Comparison of ENCODE assay signal across 24 mouse cellular contexts in the genomic region with DNA sequence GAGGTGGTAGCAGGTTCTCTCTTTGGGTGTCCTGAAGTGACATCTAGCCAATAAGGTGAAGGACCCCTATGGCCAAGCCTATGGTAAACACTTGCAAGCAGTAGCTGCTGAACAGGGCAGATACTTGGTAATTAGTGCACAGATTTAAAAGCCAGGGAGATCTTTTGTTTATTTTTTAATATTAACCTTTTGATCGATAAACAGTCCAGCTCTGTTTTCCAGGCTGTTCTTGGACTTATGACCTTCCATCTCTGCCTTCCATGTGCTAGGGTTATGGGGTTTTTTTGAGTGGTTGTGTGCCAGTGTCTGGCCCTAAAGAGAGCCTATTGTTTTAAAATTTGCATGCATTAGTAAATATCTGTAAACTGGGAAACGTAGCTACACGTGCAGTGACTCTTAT. TPM values are rescaled to one million over a fixed set of nuclear protein-coding genes. Genes with fewer than 3 reads are reported as not detected.
A peak's percentile ranks its signal among the peaks of the same experiment; 100 is the strongest.
DNase-seq lines count a peak whose midpoint lies in the region; ATAC-seq and TF ChIP-seq lines count a peak whose summit lies in the region.
"Had no signal": no experiment of that assay in that cellular context is flagged by ENCODE, and none has a peak within 500 bp of the region (broad histone marks: within the 10 kb centered on the region; RNA-seq: fewer than 3 reads in every experiment).

No protein-coding gene starts in this region.

- no peak overlapping the region for H3K4me3 ChIP-seq in liver, adult 2 months (ENCODE audit: insufficient read depth, low read depth, low read length)
- no peak overlapping the region for H3K4me3 ChIP-seq in liver, embryonic 11.5 days (ENCODE audit: low read depth, low read length)
- no peak overlapping the region for H3K4me3 ChIP-seq in liver, postnatal 0 days (ENCODE audit: low read depth, low read length)
- no peak overlapping the region for H3K4me3 ChIP-seq in liver, embryonic 12.5 days
- peak overlapping the region; percentile 9; the same call in 1 of the 2 replicates for H3K4me3 ChIP-seq in testis, adult 2 months (ENCODE audit: control insufficient read depth, low read depth, low read length)

- H3K4me1 ChIP-seq in liver, adult 2 months (ENCODE audit: control insufficient read depth, insufficient read depth, low read length) = peaks cover 40% of the 10 kb centered on the region
- no peaks in the 10 kb centered on the region for H3K4me1 ChIP-seq in liver, embryonic 11.5 days (replicated peaks; ENCODE audit: control insufficient read depth, insufficient read depth, low read length)
- H3K4me1 ChIP-seq in liver, postnatal 0 days (ENCODE audit: insufficient read depth) = peaks cover 25% of the 10 kb centered on the region
- no peaks in the 10 kb centered on the region for H3K4me1 ChIP-seq in liver, embryonic 12.5 days
- no peaks in the 10 kb centered on the region for H3K4me1 ChIP-seq in testis, adult 2 months (ENCODE audit: control insufficient read depth, insufficient read depth, low read length)

- no peak overlapping the region for H3K4me2 ChIP-seq in liver, embryonic 11.5 days
- H3K4me2 ChIP-seq in liver, postnatal 0 days (ENCODE audit: low read depth, low read length) = no peak overlapping the region
- no peak overlapping the region for H3K4me2 ChIP-seq in liver, embryonic 12.5 days

- WGBS in liver, adult 2 months = 39% methylated on average over 3 of the region's 3 CpGs
- WGBS in liver, embryonic 11.5 days = 94% methylated on average over 3 of the region's 3 CpGs
- 82% methylated on average over 3 of the region's 3 CpGs for WGBS in liver, postnatal 0 days (ENCODE audit: insufficient replicate concordance)
- 81% methylated on average over 3 of the region's 3 CpGs for WGBS in liver, embryonic 12.5 days (ENCODE audit: insufficient replicate concordance)

- no peak for ATAC-seq in liver, embryonic 11.5 days (replicated peaks; ENCODE audit: low FRiP score)
- ATAC-seq in liver, postnatal 0 days = no peak
- no peak; the same call in 1 of the 2 replicates for ATAC-seq in liver, embryonic 12.5 days
- ATAC-seq: Patski had no signal

- H3K36me3 ChIP-seq in liver, adult 2 months (ENCODE audit: control insufficient read depth, insufficient read depth, low read length) = peaks cover 41% of the 10 kb centered on the region
- H3K36me3 ChIP-seq in liver, embryonic 11.5 days (ENCODE audit: control insufficient read depth, insufficient read depth, low read length) = peaks cover 20% of the 10 kb centered on the region; the same call in 1 of the 2 replicates
- peaks cover 41% of the 10 kb centered on the region for H3K36me3 ChIP-seq in liver, postnatal 0 days (replicated peaks; ENCODE audit: insufficient read depth, low read length)
- H3K36me3 ChIP-seq in liver, embryonic 12.5 days = peaks cover 86% of the 10 kb centered on the region
- H3K36me3 ChIP-seq in testis, adult 2 months (ENCODE audit: control insufficient read depth, insufficient read depth, low read length) = peaks cover 7% of the 10 kb centered on the region

- DNase-seq in liver, adult 2 months (ENCODE audit: extremely low read depth, low read depth, low spot score) = peak; percentile 91
- DNase-seq in liver, embryonic 11.5 days (ENCODE audit: low spot score) = no peak
- DNase-seq in liver, postnatal 0 days = no peak
- no peak for DNase-seq in testis, postnatal 10 days (ENCODE audit: low spot score)
- DNase-seq: adrenal gland, adult 2 months; adrenal gland, adult 8-10 months; adrenal gland, postnatal 25 days; adrenal gland, postnatal 36 days; B cell, adult 2 months; cerebellum, adult 11 months; cerebellum, adult 11-12 months; cerebellum, adult 18-20 months had no signal

- peak overlapping the region; percentile 36 for H3K9ac ChIP-seq in liver, adult 2 months (ENCODE audit: low read depth, low read length)
- no peak overlapping the region for H3K9ac ChIP-seq in liver, embryonic 11.5 days (ENCODE audit: low read depth, low read length)
- H3K9ac ChIP-seq in liver, postnatal 0 days (replicated peaks) = no peak overlapping the region
- H3K9ac ChIP-seq in liver, embryonic 12.5 days = no peak overlapping the region

- no peak for TF ChIP-seq CTCF in liver, adult 2 months (IDR thresholded peaks at IDR 0.05; ENCODE audit: low read depth, low read length)
- TF ChIP-seq CTCF in liver, postnatal 0 days (IDR thresholded peaks at IDR 0.05; ENCODE audit: low read depth) = no peak
- no peak for TF ChIP-seq CTCF in testis, adult 2 months (IDR thresholded peaks at IDR 0.05; ENCODE audit: control insufficient read depth, insufficient read depth, insufficient replicate concordance, low read depth, low read length)

- no peaks in the 10 kb centered on the region for H3K9me3 ChIP-seq in liver, embryonic 11.5 days (ENCODE audit: control insufficient read depth, low read length)
- H3K9me3 ChIP-seq in liver, postnatal 0 days (ENCODE audit: low read length) = no peaks in the 10 kb centered on the region
- no peaks in the 10 kb centered on the region for H3K9me3 ChIP-seq in liver, embryonic 12.5 days (replicated peaks)
- H3K9me3 ChIP-seq: G1E had no signal

- no peaks in the 10 kb centered on the region; the same call in 1 of the 2 replicates for H3K79me2 ChIP-seq in liver, adult 2 months (ENCODE audit: control insufficient read depth, insufficient read depth, low read length)

- no peaks in the 10 kb centered on the region for H3K27me3 ChIP-seq in liver, adult 2 months (ENCODE audit: control insufficient read depth, insufficient read depth, low read length)
- H3K27me3 ChIP-seq in liver, embryonic 11.5 days (replicated peaks; ENCODE audit: control insufficient read depth, insufficient read depth, low read length) = no peaks in the 10 kb centered on the region
- no peaks in the 10 kb centered on the region for H3K27me3 ChIP-seq in liver, postnatal 0 days (ENCODE audit: insufficient read depth, low read length)
- no peaks in the 10 kb centered on the region for H3K27me3 ChIP-seq in liver, embryonic 12.5 days (replicated peaks)
- H3K27me3 ChIP-seq in testis, adult 2 months (ENCODE audit: control insufficient read depth, insufficient read depth, low read length) = no peaks in the 10 kb centered on the region
- H3K27me3 ChIP-seq: CH12.LX, Patski had no signal

- TF ChIP-seq POLR2A in liver, adult 2 months (IDR thresholded peaks at IDR 0.05; ENCODE audit: extremely low read depth, insufficient read depth, low read length) = no peak
- no peak for TF ChIP-seq POLR2A in testis, adult 2 months (IDR thresholded peaks at IDR 0.05; ENCODE audit: control insufficient read depth, low read depth, low read length)

- H3K27ac ChIP-seq in liver, adult 2 months (replicated peaks; ENCODE audit: insufficient read depth, low read depth, low read length) = peak overlapping the region; percentile 94
- no peak overlapping the region for H3K27ac ChIP-seq in liver, embryonic 11.5 days (ENCODE audit: low read depth, low read length)
- H3K27ac ChIP-seq in liver, postnatal 0 days (ENCODE audit: low read depth) = 0 out of 2 replicates have a peak overlapping the region, but pooled peaks have one; percentile 22
- no peak overlapping the region for H3K27ac ChIP-seq in liver, embryonic 12.5 days
- no peak overlapping the region for H3K27ac ChIP-seq in testis, adult 2 months (ENCODE audit: control insufficient read depth, insufficient read depth, low read depth, low read length)

- no peak for TF ChIP-seq EP300 in liver, postnatal 0 days (IDR thresholded peaks at IDR 0.05; ENCODE audit: low read depth)

RNA-seq across cellular contexts. Expression of a gene that starts 9.5 kb away (rescaled TPM):
- total RNA-seq in liver, adult 2 months (2014; rRNA removed) = 49.8 and 52.2 TPM in 2 replicates
- 13.7 and 13.9 TPM in 2 replicates for polyA plus RNA-seq in liver, adult 2 months (2012; rRNA removed)
- polyA plus RNA-seq in liver, embryonic 11.5 days (2014; fragmentation: Nextera tagmentation; extraction: Ambion mirVana) = 16.7 and 18.4 TPM in 2 replicates
- polyA plus RNA-seq in liver, postnatal 0 days (2015; fragmentation: Nextera tagmentation; extraction: Ambion mirVana) = 14.3 and 15.4 TPM in 2 replicates
- 9.4 and 10.1 TPM in 2 replicates for polyA plus RNA-seq in liver, embryonic 12.5 days (2016; fragmentation: Nextera tagmentation; extraction: Ambion mirVana)
- polyA plus RNA-seq in testis, adult 2 months (2012; rRNA removed) = 7.4 and 8.9 TPM in 2 replicates

RNA-seq across cellular contexts. Expression of a gene that starts 17.9 kb away (rescaled TPM):
- 10.3 and 13.0 TPM in 2 replicates for total RNA-seq in liver, adult 2 months (2014; rRNA removed)
- polyA plus RNA-seq in liver, adult 2 months (2012; rRNA removed) = 11.7 and 15.0 TPM in 2 replicates
- 104 and 108 TPM in 2 replicates for polyA plus RNA-seq in liver, embryonic 11.5 days (2014; fragmentation: Nextera tagmentation; extraction: Ambion mirVana)
- 37.4 and 39.8 TPM in 2 replicates for polyA plus RNA-seq in liver, postnatal 0 days (2015; fragmentation: Nextera tagmentation; extraction: Ambion mirVana)
- 72.2 TPM in 2 replicates for polyA plus RNA-seq in liver, embryonic 12.5 days (2016; fragmentation: Nextera tagmentation; extraction: Ambion mirVana)
- polyA plus RNA-seq in testis, adult 2 months (2012; rRNA removed) = 151 and 160 TPM in 2 replicates

RNA-seq across cellular contexts. Expression of a gene that starts 42.0 kb away (rescaled TPM):
- total RNA-seq in liver, adult 2 months (2014; rRNA removed) = 1.7 TPM in 2 replicates
- 0.54 and 0.57 TPM in 2 replicates for polyA plus RNA-seq in liver, adult 2 months (2012; rRNA removed)
- polyA plus RNA-seq in liver, embryonic 11.5 days (2014; fragmentation: Nextera tagmentation; extraction: Ambion mirVana) = 1.4 and 1.5 TPM in 2 replicates
- polyA plus RNA-seq in liver, postnatal 0 days (2015; fragmentation: Nextera tagmentation; extraction: Ambion mirVana) = 0.39 and 0.41 TPM in 2 replicates
- polyA plus RNA-seq in liver, embryonic 12.5 days (2016; fragmentation: Nextera tagmentation; extraction: Ambion mirVana) = 0.56 and 0.62 TPM in 2 replicates
- polyA plus RNA-seq in testis, adult 2 months (2012; rRNA removed) = 0.84 and 1.2 TPM in 2 replicates
- total RNA-seq: MEL had no signal
- polyA plus RNA-seq: G1E had no signal

RNA-seq across cellular contexts. Expression of a gene that starts 59.9 kb away (rescaled TPM):
- total RNA-seq in liver, adult 2 months (2014; rRNA removed) = not detected in 2 replicates
- polyA plus RNA-seq in liver, adult 2 months (2012; rRNA removed) = not detected in 2 replicates
- polyA plus RNA-seq in liver, embryonic 11.5 days (2014; fragmentation: Nextera tagmentation; extraction: Ambion mirVana) = not detected in 2 replicates
- polyA plus RNA-seq in liver, postnatal 0 days (2015; fragmentation: Nextera tagmentation; extraction: Ambion mirVana) = not detected in 2 replicates
- polyA plus RNA-seq in liver, embryonic 12.5 days (2016; fragmentation: Nextera tagmentation; extraction: Ambion mirVana) = not detected in 2 replicates
- 128 and 160 TPM in 2 replicates for polyA plus RNA-seq in testis, adult 2 months (2012; rRNA removed)
- total RNA-seq: adrenal gland, postnatal 10 days; adrenal gland, postnatal 14 days; CH12.LX; ES-E14; G1E; MEL had no signal
- polyA plus RNA-seq: activated CD4-positive, CD25-positive, alpha-beta regulatory T cell, adult 4 months; adrenal gland, adult 2 months; brain, embryonic 14.5 days; CD4-positive, CD25-positive, alpha-beta regulatory T cell, adult 4 months; G1E; Patski had no signal

Comparison
In these comparisons a context has a peak if more than half of its experiments do, and no peak if none do; other contexts are left out.
1. H3K27ac ChIP-seq: peak in liver, adult 2 months (single experiment) and liver, postnatal 0 days (single experiment); none in liver, embryonic 11.5 days (single experiment), liver, embryonic 12.5 days (single experiment) and testis, adult 2 months (single experiment).